Mouse (Mus musculus) thymus, postnatal 36 days (tissue): ENCODE measurements around the gene Cbx4.

ENCODE experiments used
- DNase-seq, 2 experiments: peaks; one replicate each; pipeline ENCODE4 v3.0.0; 2022; ENCODE audit warnings: mixed read lengths in 2 of 2

Gene Cbx4

GRCm38 (mm10) chr11:119084446-119085278, 1.4 kb downstream of the Cbx4 start:
- peak; percentile 62 to 71 for DNase-seq

- DNase-seq, result peak; percentile 81 to 89
These were observed 2.1 kb downstream of the Cbx4 start for GRCm38 (mm10) chr11:119083724-119084445.

GRCm38 (mm10) chr11:119082638-119083599, 3.1 kb downstream of the Cbx4 start:
- DNase-seq, result peak; percentile 73 to 83

- DNase-seq, result peak; percentile 72 to 73
These were observed 4.0 kb downstream of the Cbx4 start for GRCm38 (mm10) chr11:119081839-119082637.

GRCm38 (mm10) chr11:119081148-119081838, 4.7 kb downstream of the Cbx4 start:
- peak in 1 of 2 experiments; percentile 35 for DNase-seq

- DNase-seq, result no peak
These were observed 5.4 kb downstream of the Cbx4 start for GRCm38 (mm10) chr11:119080461-119081147.

- DNase-seq, result peak in 1 of 2 experiments; percentile 29
These were observed 6.6 kb downstream of the Cbx4 start for GRCm38 (mm10) chr11:119079445-119079837.

- peak in 1 of 2 experiments; percentile 18 for DNase-seq
These were observed 7.2 kb downstream of the Cbx4 start for GRCm38 (mm10) chr11:119078691-119079444.

- no peak for DNase-seq
These were observed 8.3 kb downstream of the Cbx4 start for GRCm38 (mm10) chr11:119077755-119078154.

GRCm38 (mm10) chr11:119075805-119076204, 10.2 kb downstream of the Cbx4 start:
- no peak for DNase-seq

GRCm38 (mm10) chr11:119073876-119074433, 12.1 kb downstream of the Cbx4 start:
- DNase-seq, result no peak

- DNase-seq, result no peak
These were observed 13.0 kb downstream of the Cbx4 start for GRCm38 (mm10) chr11:119072986-119073385.

GRCm38 (mm10) chr11:119072239-119072638, 13.8 kb downstream of the Cbx4 start:
- DNase-seq, result no peak

GRCm38 (mm10) chr11:119066841-119067240, 19.2 kb downstream of the Cbx4 start:
- no peak for DNase-seq

GRCm38 (mm10) chr11:119059256-119059655, 26.8 kb downstream of the Cbx4 start:
- DNase-seq, result no peak

- no peak for DNase-seq
These were observed 27.7 kb downstream of the Cbx4 start for GRCm38 (mm10) chr11:119058041-119058995.

- DNase-seq, result no peak
These were observed 28.7 kb downstream of the Cbx4 start for GRCm38 (mm10) chr11:119057291-119057690.
